Comparison of ENCODE assay signal across 9 mouse cellular contexts in genomic region chr2:165955386-165955785, GRCm38 (mm10). TPM values are rescaled to one million over a fixed set of nuclear protein-coding genes. Genes with fewer than 3 reads are reported as not detected.
A peak's percentile ranks its signal among the peaks of the same experiment; 100 is the strongest.
DNase-seq lines count a peak whose midpoint lies in the region; ATAC-seq and TF ChIP-seq lines count a peak whose summit lies in the region.
"Had no signal": no experiment of that assay in that cellular context is flagged by ENCODE, and none has a peak within 500 bp of the region (broad histone marks: within the 10 kb centered on the region; RNA-seq: fewer than 3 reads in every experiment).

No protein-coding gene starts in this region.

- peak overlapping the region; percentile 45 for H3K27ac ChIP-seq in heart, embryonic 15.5 days
- peak overlapping the region; percentile 35; the same call in 1 of the 2 replicates for H3K27ac ChIP-seq in lung, postnatal 0 days (ENCODE audit: low read length)
- peak overlapping the region; percentile 20 for H3K27ac ChIP-seq in liver, embryonic 14.5 days

- H3K4me2 ChIP-seq in heart, embryonic 15.5 days = no peak overlapping the region
- H3K4me2 ChIP-seq in lung, postnatal 0 days (replicated peaks; ENCODE audit: low read depth, low read length) = peak overlapping the region; percentile 30; the same call in 1 of the 2 replicates
- peak overlapping the region; percentile 59 for H3K4me2 ChIP-seq in liver, embryonic 14.5 days (ENCODE audit: low read depth)

- 69% methylated on average over 8 of the region's 8 CpGs for WGBS in heart, embryonic 15.5 days
- WGBS in lung, postnatal 0 days = 75% methylated on average over 8 of the region's 8 CpGs
- 39% methylated on average over 8 of the region's 8 CpGs for WGBS in liver, embryonic 14.5 days (ENCODE audit: insufficient replicate concordance)

- ATAC-seq in heart, embryonic 15.5 days (replicated peaks; ENCODE audit: insufficient number of reproducible peaks, insufficient read depth, low FRiP score, low read depth) = no peak
- ATAC-seq in lung, postnatal 0 days = no peak
- ATAC-seq in liver, embryonic 14.5 days (ENCODE audit: insufficient read depth) = no peak
- ATAC-seq: forebrain, embryonic 16.5 days had no signal

- DNase-seq in heart, adult 8-10 months (ENCODE audit: low spot score) = no peak
- no peak for DNase-seq in lung, postnatal 0 days (ENCODE audit: low spot score)
- DNase-seq in lung, postnatal 10 days = no peak
- DNase-seq in liver, embryonic 14.5 days (ENCODE audit: low read depth in 3 of 3, low spot score in 3 of 3) = no peak
- peak; percentile 32 for DNase-seq in thymus, postnatal 25 days
- DNase-seq in ovary, postnatal 36 days (ENCODE audit: low spot score) = no peak
- no peak for DNase-seq in frontal cortex, postnatal 25 days (ENCODE audit: low spot score in 2 of 2)

- no peaks in the 10 kb centered on the region for H3K9me3 ChIP-seq in heart, embryonic 15.5 days (replicated peaks)
- no peaks in the 10 kb centered on the region for H3K9me3 ChIP-seq in lung, postnatal 0 days (ENCODE audit: low read length)
- H3K9me3 ChIP-seq in liver, embryonic 14.5 days (ENCODE audit: control insufficient read depth, low read length) = no peaks in the 10 kb centered on the region

- H3K4me3 ChIP-seq in heart, embryonic 15.5 days = no peak overlapping the region
- no peak overlapping the region for H3K4me3 ChIP-seq in lung, postnatal 0 days (ENCODE audit: low read depth, low read length)
- H3K4me3 ChIP-seq in liver, embryonic 14.5 days (ENCODE audit: insufficient read depth in 1 of 2, low read depth in 2 of 2, low read length in 2 of 2) = no peak overlapping the region

- H3K9ac ChIP-seq in heart, embryonic 15.5 days = no peak overlapping the region
- H3K9ac ChIP-seq in lung, postnatal 0 days (replicated peaks; ENCODE audit: low read depth) = no peak overlapping the region
- no peak overlapping the region; the same call in 1 of the 2 replicates for H3K9ac ChIP-seq in liver, embryonic 14.5 days (replicated peaks)

- peaks cover 19% of the 10 kb centered on the region for H3K4me1 ChIP-seq in heart, embryonic 15.5 days (replicated peaks)
- no peaks in the 10 kb centered on the region for H3K4me1 ChIP-seq in lung, postnatal 0 days (ENCODE audit: insufficient read depth, low read depth, low read length)
- peaks cover 18 to 36% of the 10 kb centered on the region in 2 experiments for H3K4me1 ChIP-seq in liver, embryonic 14.5 days (replicated peaks; ENCODE audit: control insufficient read depth in 2 of 2, insufficient read depth in 2 of 2, low read length in 1 of 2)

- no peaks in the 10 kb centered on the region for H3K27me3 ChIP-seq in heart, embryonic 15.5 days
- H3K27me3 ChIP-seq in lung, postnatal 0 days (replicated peaks; ENCODE audit: insufficient read depth, low read length) = no peaks in the 10 kb centered on the region
- H3K27me3 ChIP-seq in liver, embryonic 14.5 days (ENCODE audit: control insufficient read depth, insufficient read depth, low read length) = no peaks in the 10 kb centered on the region

- TF ChIP-seq EP300 in lung, postnatal 0 days (IDR thresholded peaks at IDR 0.05) = no peak
- TF ChIP-seq EP300 in liver, embryonic 14.5 days (IDR thresholded peaks at IDR 0.05; ENCODE audit: low read depth) = no peak

- no peaks in the 10 kb centered on the region for H3K36me3 ChIP-seq in heart, embryonic 15.5 days
- H3K36me3 ChIP-seq in lung, postnatal 0 days (ENCODE audit: insufficient read depth, low read length) = no peaks in the 10 kb centered on the region
- H3K36me3 ChIP-seq in liver, embryonic 14.5 days (replicated peaks; ENCODE audit: control insufficient read depth, insufficient read depth, low read depth) = no peaks in the 10 kb centered on the region

- TF ChIP-seq CTCF in lung, postnatal 0 days (IDR thresholded peaks at IDR 0.05) = no peak
- TF ChIP-seq CTCF in liver, embryonic 14.5 days (IDR thresholded peaks at IDR 0.05; ENCODE audit: low read depth) = no peak

RNA-seq across cellular contexts. Expression of gene Ncoa3, which starts 37.0 kb away (rescaled TPM):
- 8.7 and 11.0 TPM in 2 replicates for polyA plus RNA-seq in heart, embryonic 15.5 days (2015; fragmentation: Nextera tagmentation; extraction: Ambion mirVana)
- total RNA-seq in heart, adult 8-10 months (2022) = 10 to 100 TPM; 24.3 to 30.2 (median 28.7) TPM
- 8.5 and 10.4 TPM in 2 replicates for polyA plus RNA-seq in lung, postnatal 0 days (2015; fragmentation: Nextera tagmentation; extraction: Ambion mirVana)
- polyA plus RNA-seq in liver, embryonic 14.5 days (2012; rRNA removed) = 4.3 and 4.4 TPM in 2 replicates
- polyA plus RNA-seq in liver, embryonic 14.5 days (2014; fragmentation: Nextera tagmentation; extraction: Ambion mirVana) = 3.3 and 3.7 TPM in 2 replicates

RNA-seq across cellular contexts. Expression of gene Zmynd8, which starts 56.6 kb away (rescaled TPM):
- polyA plus RNA-seq in heart, embryonic 15.5 days (2015; fragmentation: Nextera tagmentation; extraction: Ambion mirVana) = 39.1 and 40.7 TPM in 2 replicates
- total RNA-seq in heart, adult 8-10 months (2022) = 10 to 100 TPM; 35.5 to 60.5 (median 45.4) TPM
- polyA plus RNA-seq in lung, postnatal 0 days (2015; fragmentation: Nextera tagmentation; extraction: Ambion mirVana) = 30.7 and 32.1 TPM in 2 replicates
- 13.5 and 17.7 TPM in 2 replicates for polyA plus RNA-seq in liver, embryonic 14.5 days (2012; rRNA removed)
- 16.3 and 18.5 TPM in 2 replicates for polyA plus RNA-seq in liver, embryonic 14.5 days (2014; fragmentation: Nextera tagmentation; extraction: Ambion mirVana)
